Mouse (Mus musculus): ENCODE results near the gene Adtrp. TPM values are rescaled to one million over a fixed set of nuclear protein-coding genes. Genes with fewer than 3 reads are reported as not detected.

Adtrp gene
- polyA plus RNA-seq, 1 experiment = not detected

- H3K27me3 ChIP-seq (replicated peaks) = no peaks in the 10 kb centered on the region
- H3K36me3 ChIP-seq (replicated peaks; ENCODE audit: low read length) = no peaks in the 10 kb centered on the region
- no peaks in the 10 kb centered on the region for H3K4me1 ChIP-seq
- H3K4me3 ChIP-seq (replicated peaks) = no peak overlapping the region
- H3K9me3 ChIP-seq = peaks cover 4% of the 10 kb centered on the region; the same call in 1 of the 2 replicates
- no peak for TF ChIP-seq GATA1 (IDR thresholded peaks at IDR 0.05; ENCODE audit: borderline replicate concordance, low read length)
- no peak for TF ChIP-seq FLI1 (IDR thresholded peaks at IDR 0.05; ENCODE audit: low read length)
These were observed 28.0 kb downstream of the Adtrp start for GRCm38 (mm10) chr13:41819484-41819883.

GRCm38 (mm10) chr13:41817583-41817982 lies 29.9 kb downstream of the Adtrp start:
- Histone ChIP-seq H3K4me1 (no peaks in the 10 kb centered on the region), H3K27me3 (replicated peaks) (no peaks in the 10 kb centered on the region), H3K4me3 (replicated peaks) (no peak overlapping the region), H3K9me3 (peaks cover 4% of the 10 kb centered on the region; the same call in 1 of the 2 replicates), H3K36me3 (replicated peaks; ENCODE audit: low read length) (no peaks in the 10 kb centered on the region)
- no peak for TF ChIP-seq GATA1 (IDR thresholded peaks at IDR 0.05; ENCODE audit: borderline replicate concordance, low read length)
- no peak for TF ChIP-seq FLI1 (IDR thresholded peaks at IDR 0.05; ENCODE audit: low read length)

- Histone ChIP-seq H3K36me3 (replicated peaks; ENCODE audit: low read length) (no peaks in the 10 kb centered on the region), H3K4me3 (replicated peaks) (no peak overlapping the region), H3K4me1 (no peaks in the 10 kb centered on the region), H3K9me3 (peaks cover 4% of the 10 kb centered on the region; the same call in 1 of the 2 replicates), H3K27me3 (replicated peaks) (no peaks in the 10 kb centered on the region)
- TF ChIP-seq FLI1 (IDR thresholded peaks at IDR 0.05; ENCODE audit: low read length) (no peak), GATA1 (IDR thresholded peaks at IDR 0.05; ENCODE audit: borderline replicate concordance, low read length) (no peak)
These were observed 30.8 kb downstream of the Adtrp start for GRCm38 (mm10) chr13:41816643-41817042.

DNA sequence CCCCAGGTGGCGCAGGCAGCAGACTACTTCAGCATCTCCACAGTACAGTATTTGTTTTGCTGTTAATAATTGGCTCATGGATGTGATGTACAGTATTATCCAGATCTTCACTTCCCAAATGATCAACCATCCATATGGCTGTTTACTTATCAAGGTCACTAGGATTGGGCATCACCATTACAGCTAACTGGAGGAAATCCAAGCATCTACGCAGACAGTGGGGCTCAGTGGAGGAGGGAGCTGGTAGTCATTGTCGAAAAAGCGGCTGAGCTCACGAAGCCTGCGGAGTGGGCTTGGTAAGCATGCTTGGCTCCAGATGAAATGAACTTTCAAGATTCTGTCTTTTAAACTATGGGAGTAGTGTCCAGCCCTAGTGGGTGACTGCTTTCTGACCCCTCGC lies 36.7 kb downstream of the Adtrp start:
- no peaks in the 10 kb centered on the region for H3K36me3 ChIP-seq (replicated peaks; ENCODE audit: low read length)
- no peak for TF ChIP-seq FLI1 (IDR thresholded peaks at IDR 0.05; ENCODE audit: low read length)
- TF ChIP-seq GATA1 (IDR thresholded peaks at IDR 0.05; ENCODE audit: borderline replicate concordance, low read length) = no peak
- no peaks in the 10 kb centered on the region for H3K9me3 ChIP-seq
- H3K4me1 ChIP-seq = no peaks in the 10 kb centered on the region
- no peaks in the 10 kb centered on the region for H3K27me3 ChIP-seq (replicated peaks)
- no peak overlapping the region for H3K4me3 ChIP-seq (replicated peaks)

- TF ChIP-seq GATA1 (IDR thresholded peaks at IDR 0.05; ENCODE audit: borderline replicate concordance, low read length) (no peak), FLI1 (IDR thresholded peaks at IDR 0.05; ENCODE audit: low read length) (no peak)
These were observed 39.7 kb downstream of the Adtrp start for GRCm38 (mm10) chr13:41807815-41808214.

DNA sequence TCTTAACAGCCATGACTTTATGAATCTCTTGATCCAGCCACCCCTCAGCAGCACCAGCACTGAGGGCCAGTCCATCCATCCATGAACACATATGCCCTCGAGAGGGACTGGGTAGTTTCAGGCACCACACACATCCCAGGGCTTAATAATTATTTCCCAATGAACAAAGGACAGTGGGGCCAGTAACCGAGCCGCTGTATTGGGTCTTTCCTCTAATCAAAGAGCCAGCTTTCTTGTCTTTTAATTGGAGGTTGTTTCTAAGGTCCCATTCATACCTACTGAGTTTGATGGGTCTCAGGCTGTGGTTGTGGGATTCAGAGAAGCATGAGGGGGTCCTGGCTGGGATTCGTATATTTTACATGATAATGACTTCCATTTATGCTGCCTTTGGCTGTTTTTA lies 40.2 kb downstream of the Adtrp start:
- H3K27me3 ChIP-seq (replicated peaks) = no peaks in the 10 kb centered on the region
- H3K4me1 ChIP-seq = no peaks in the 10 kb centered on the region
- no peaks in the 10 kb centered on the region for H3K9me3 ChIP-seq
- H3K4me3 ChIP-seq (replicated peaks) = no peak overlapping the region
- no peak for TF ChIP-seq FLI1 (IDR thresholded peaks at IDR 0.05; ENCODE audit: low read length)
- no peak for TF ChIP-seq GATA1 (IDR thresholded peaks at IDR 0.05; ENCODE audit: borderline replicate concordance, low read length)
- H3K36me3 ChIP-seq (replicated peaks; ENCODE audit: low read length) = no peaks in the 10 kb centered on the region

More at GRCm38 (mm10) chr13:41807815-41808214, 39.7 kb downstream of the Adtrp start:
- Histone ChIP-seq H3K9me3 (no peaks in the 10 kb centered on the region), H3K27me3 (replicated peaks) (no peaks in the 10 kb centered on the region), H3K4me3 (replicated peaks) (no peak overlapping the region), H3K4me1 (no peaks in the 10 kb centered on the region), H3K36me3 (replicated peaks; ENCODE audit: low read length) (no peaks in the 10 kb centered on the region)

DNA sequence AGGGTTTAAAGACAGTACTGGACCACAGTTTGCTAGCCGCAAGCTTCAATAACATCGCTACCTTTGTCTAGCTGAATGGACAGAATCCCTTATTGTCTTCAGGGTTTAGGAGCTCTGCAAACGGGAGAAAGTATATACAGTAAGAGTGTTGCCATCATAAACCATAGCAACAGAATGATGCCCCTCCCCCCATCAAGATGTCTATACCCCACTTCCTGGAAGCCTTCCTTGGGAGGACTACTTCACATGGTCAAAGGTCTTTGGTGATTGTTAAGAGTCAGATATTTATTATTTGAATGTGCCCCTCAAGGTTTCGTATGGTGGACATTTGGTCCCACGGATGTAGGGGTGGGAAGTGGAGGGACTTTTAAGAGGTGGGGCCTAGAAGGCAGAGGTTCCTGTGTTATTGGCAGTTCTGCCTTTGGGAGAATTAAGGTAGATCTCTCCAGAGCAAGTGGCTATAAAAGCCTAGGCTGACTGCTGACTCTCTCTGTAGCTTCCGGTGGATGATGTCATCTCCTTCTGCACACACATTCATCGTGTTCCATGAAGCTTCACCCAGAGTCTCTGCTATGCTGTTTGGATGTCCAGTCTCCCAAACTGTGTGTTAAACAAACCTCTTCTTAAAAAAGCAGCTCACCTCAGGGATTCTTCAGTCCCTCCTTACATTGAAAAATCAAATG lies 42.2 kb downstream of the Adtrp start:
- H3K4me1 ChIP-seq = no peaks in the 10 kb centered on the region; the same call in 1 of the 2 replicates
- TF ChIP-seq GATA1 (IDR thresholded peaks at IDR 0.05; ENCODE audit: borderline replicate concordance, low read length) (no peak), FLI1 (IDR thresholded peaks at IDR 0.05; ENCODE audit: low read length) (no peak)

DNA sequence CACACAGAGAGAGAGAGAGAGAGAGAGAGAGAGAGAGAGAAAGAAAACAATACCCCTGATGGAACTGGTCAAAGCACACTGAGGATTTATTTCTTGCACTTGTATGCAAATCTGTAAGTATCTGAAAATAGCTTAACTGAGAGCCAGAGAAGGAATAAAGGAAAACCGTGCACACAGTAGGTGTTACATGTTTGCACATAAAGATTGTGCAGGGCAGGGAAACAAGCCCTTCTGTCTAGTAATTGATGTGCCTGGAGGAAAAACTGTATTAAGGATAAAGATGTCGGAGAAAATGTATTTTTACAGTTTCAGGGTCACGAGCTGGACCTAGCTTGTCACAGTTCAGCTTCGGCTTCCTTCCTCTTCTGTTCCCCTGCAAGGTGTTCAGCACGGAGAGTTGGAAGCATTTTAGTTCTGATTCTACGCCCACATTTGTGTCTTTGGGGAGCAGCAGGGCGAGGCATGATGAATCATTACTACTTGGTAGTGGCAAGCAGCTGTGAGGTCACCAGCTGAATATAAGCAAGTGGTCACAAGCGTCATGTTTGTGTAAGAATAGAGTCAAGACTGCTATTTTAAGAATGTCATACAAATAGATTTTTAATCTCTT lies 43.7 kb downstream of the Adtrp start:
- Histone ChIP-seq H3K27me3 (replicated peaks) (no peaks in the 10 kb centered on the region), H3K36me3 (replicated peaks; ENCODE audit: low read length) (no peaks in the 10 kb centered on the region), H3K9me3 (no peaks in the 10 kb centered on the region), H3K4me1 (no peaks in the 10 kb centered on the region; the same call in 1 of the 2 replicates), H3K4me3 (replicated peaks) (no peak overlapping the region)
- TF ChIP-seq GATA1 (IDR thresholded peaks at IDR 0.05; ENCODE audit: borderline replicate concordance, low read length) (no peak), FLI1 (IDR thresholded peaks at IDR 0.05; ENCODE audit: low read length) (no peak)

More for the DNA sequence above, 42.2 kb downstream of the Adtrp start:
- Histone ChIP-seq H3K36me3 (replicated peaks; ENCODE audit: low read length) (no peaks in the 10 kb centered on the region), H3K27me3 (replicated peaks) (no peaks in the 10 kb centered on the region), H3K4me3 (replicated peaks) (no peak overlapping the region), H3K9me3 (no peaks in the 10 kb centered on the region)

GRCm38 (mm10) chr13:41801177-41801636 lies 46.3 kb downstream of the Adtrp start:
- H3K27me3 ChIP-seq (replicated peaks) = no peaks in the 10 kb centered on the region
- H3K4me1 ChIP-seq = no peaks in the 10 kb centered on the region; the same call in 1 of the 2 replicates
- no peaks in the 10 kb centered on the region for H3K9me3 ChIP-seq
- no peak for TF ChIP-seq FLI1 (IDR thresholded peaks at IDR 0.05; ENCODE audit: low read length)
- no peak for TF ChIP-seq GATA1 (IDR thresholded peaks at IDR 0.05; ENCODE audit: borderline replicate concordance, low read length)
- no peaks in the 10 kb centered on the region for H3K36me3 ChIP-seq (replicated peaks; ENCODE audit: low read length)
- H3K4me3 ChIP-seq (replicated peaks) = no peak overlapping the region

DNA sequence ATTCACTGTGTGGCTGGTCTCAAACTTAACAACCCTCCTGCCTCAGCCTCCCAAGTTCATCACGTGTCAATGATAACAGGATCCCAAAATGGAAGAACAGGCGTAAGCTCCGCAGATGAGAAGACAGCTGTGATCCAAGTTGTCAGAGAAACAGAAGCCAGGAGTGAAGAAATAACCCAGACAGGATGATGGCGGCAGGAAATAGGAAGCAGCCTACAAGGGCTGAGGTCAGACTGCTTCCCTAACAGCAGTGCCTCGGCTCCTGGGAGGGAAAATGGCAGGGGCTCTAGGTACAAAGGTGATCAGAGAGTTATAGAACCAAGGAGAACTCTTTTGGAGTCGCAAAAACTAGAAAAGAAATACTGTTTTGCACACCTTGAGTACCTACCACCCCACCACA lies 54.6 kb downstream of the Adtrp start:
- H3K9me3 ChIP-seq = no peaks in the 10 kb centered on the region
- H3K4me3 ChIP-seq (replicated peaks) = no peak overlapping the region
- no peaks in the 10 kb centered on the region for H3K27me3 ChIP-seq (replicated peaks)
- no peaks in the 10 kb centered on the region for H3K4me1 ChIP-seq
- H3K36me3 ChIP-seq (replicated peaks; ENCODE audit: low read length) = no peaks in the 10 kb centered on the region
- no peak for TF ChIP-seq FLI1 (IDR thresholded peaks at IDR 0.05; ENCODE audit: low read length)
